Mouse (Mus musculus): ENCODE measurements at regions not wholly inside any gene's neighbourhood (a gene's known extent, or its start where the extent isn't known, plus 50 kb on each side); places are given as distances from the start of the nearest gene placed in this dataset.

- no peak for DNase-seq (ENCODE audit: low read depth, low spot score)
Observed at GRCm38 (mm10) chr11:52541210-52541609, 145.0 kb downstream of the 9530068E07Rik start.

DNA sequence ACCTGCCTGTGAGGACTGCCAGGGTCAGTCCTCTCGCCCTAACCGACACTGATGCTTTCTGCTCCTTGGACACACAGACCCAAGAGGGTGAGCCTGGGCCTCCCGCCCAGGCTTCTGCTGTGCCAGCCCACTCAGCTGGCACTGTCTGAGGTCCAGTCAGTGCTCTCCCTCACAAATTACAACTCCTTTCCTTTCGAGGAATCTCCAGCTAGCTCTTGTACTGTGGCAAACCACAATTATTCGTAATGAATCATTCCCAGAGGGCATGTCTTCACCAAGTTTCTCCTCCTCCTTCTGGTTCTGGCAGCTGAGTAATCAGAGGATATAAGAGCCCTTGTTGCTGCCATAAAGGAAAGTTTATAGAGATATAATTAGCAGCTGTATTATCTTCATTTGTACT lies 155.2 kb downstream of the 9530068E07Rik start:
- DNase-seq (ENCODE audit: low read depth, low spot score), result no peak

- no peak for DNase-seq (ENCODE audit: low read depth, low spot score)
Observed at GRCm38 (mm10) chr11:52552860-52553259, 156.6 kb downstream of the 9530068E07Rik start.

DNA sequence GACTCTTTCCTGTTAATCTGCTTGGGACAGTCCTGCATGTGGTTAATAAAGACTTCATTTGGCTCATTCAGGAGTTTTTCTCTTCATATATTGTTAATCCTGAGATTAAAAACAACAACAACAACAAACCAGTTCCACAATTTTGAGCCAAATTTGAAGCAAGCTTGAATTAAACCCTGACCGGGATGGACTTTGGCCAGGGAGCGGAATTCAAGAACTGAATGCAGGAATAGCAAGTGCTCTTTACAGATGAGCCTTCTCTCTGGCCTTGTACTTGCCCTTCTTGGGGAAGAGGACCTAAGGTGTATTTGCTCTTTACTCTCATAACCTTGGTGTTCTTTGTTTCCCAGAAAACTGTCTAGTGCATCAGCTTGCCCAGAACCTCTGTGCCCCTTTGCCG lies 161.6 kb downstream of the 9530068E07Rik start:
- DNase-seq (ENCODE audit: low read depth, low spot score), result no peak

- DNase-seq (ENCODE audit: low read depth, low spot score), result no peak
Observed at GRCm38 (mm10) chr11:52558782-52559181, 162.6 kb downstream of the 9530068E07Rik start.

DNA sequence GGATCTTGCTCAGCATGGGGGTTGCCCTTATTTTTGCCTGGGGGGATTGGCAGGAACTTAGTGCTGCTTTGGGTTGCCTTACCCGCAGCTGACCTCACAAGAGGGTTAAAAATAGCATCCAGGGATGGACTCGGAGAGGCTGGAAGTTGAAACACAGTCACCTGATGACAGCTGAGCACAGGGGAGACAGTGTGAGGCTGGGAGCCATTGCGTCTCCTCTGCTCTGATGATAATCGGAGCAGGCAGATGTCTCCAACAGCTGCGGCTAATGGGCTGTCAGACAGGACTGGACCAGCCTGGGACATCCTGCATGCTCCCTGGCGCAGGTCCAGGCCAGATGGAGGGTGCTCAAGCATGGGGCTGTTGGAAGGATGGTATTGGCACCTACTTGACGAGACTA lies 165.1 kb downstream of the 9530068E07Rik start:
- no peak for DNase-seq (ENCODE audit: low read depth, low spot score)

GRCm38 (mm10) chr11:52565457-52565856 lies 169.2 kb downstream of the 9530068E07Rik start:
- DNase-seq (ENCODE audit: low read depth, low spot score), result no peak

- no peak for DNase-seq (ENCODE audit: low read depth, low spot score)
Observed at GRCm38 (mm10) chr11:52566026-52566425, 169.8 kb downstream of the 9530068E07Rik start.

GRCm38 (mm10) chr11:52567945-52568687 lies 171.9 kb downstream of the 9530068E07Rik start:
- no peak for DNase-seq (ENCODE audit: low read depth, low spot score)

DNA sequence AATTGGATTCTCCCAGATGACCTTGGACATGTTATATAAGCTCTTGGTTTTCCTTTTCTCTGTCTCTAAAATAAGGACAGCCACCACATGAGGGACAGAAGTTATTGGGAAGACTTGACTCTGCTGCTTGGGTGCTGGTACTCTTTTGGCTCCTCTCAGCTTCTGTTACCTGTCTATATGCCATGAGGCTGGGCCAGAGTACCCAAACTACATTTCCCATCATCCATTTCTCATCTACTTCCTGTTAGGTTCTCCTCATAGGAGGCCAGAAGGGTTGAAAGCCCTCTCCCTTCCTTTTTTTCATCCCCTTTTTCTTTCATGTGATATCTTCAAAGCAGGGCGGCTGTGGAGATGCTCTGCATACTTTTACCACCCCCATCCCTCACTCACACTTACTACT lies 172.6 kb downstream of the 9530068E07Rik start:
- no peak for DNase-seq (ENCODE audit: low read depth, low spot score)

DNA sequence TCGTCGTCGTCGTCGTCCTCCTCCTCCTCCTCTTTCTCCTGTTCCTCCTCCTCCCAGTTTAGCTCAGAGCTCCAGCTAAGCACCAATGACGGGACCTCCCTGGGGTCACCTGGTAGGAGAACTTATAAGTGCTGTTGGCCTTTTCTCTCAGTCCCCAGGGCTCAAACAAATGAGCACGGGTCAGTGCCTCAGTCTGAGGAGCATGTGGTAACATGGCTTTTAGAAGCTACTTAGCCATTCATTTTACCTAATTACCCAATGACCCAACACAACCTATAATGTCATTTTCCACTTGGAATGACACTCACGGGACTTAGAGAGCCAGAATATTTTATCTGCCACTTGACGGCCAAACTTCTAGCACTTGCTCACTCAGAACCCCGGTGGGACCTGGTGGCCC lies 173.5 kb downstream of the 9530068E07Rik start:
- no peak for DNase-seq (ENCODE audit: low read depth, low spot score)

GRCm38 (mm10) chr11:52578471-52578870 lies 182.2 kb downstream of the 9530068E07Rik start:
- no peak for DNase-seq (ENCODE audit: low read depth, low spot score)

GRCm38 (mm10) chr11:52579764-52580377 lies 183.6 kb downstream of the 9530068E07Rik start:
- DNase-seq (ENCODE audit: low read depth, low spot score), result peak; percentile 76

GRCm38 (mm10) chr11:52591596-52592180 lies 172.7 kb upstream of the Fstl4 start:
- DNase-seq (ENCODE audit: low read depth, low spot score), result no peak

- no peak for DNase-seq (ENCODE audit: low read depth, low spot score)
Observed at GRCm38 (mm10) chr11:52594092-52594491, 170.3 kb upstream of the Fstl4 start.

- DNase-seq (ENCODE audit: low read depth, low spot score), result no peak
Observed at GRCm38 (mm10) chr11:52601196-52601595, 163.2 kb upstream of the Fstl4 start.

DNA sequence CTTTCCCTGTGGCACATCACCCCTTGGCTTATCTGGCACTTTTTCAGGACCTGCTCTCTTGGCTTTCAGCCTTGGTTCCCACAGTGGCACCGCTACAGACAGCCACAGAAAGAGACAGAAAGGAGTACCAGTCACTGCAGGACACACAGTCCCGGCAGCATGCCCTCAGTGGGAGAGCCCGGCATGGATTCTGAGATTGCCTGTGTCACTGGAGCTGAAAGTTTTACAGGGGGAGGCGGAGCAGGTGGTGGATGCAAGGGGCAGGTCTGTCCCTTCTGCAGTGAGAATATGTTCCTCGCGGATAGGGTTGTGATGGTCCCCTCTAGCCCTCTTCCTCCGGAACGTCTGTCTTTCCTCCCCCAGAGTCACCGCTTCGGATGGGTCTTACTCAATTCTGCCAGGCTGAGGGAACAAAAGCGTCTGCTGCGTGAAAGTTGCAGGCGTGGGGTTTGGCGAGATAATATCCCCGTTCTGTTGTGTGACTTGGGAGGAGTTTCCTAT lies 162.3 kb upstream of the Fstl4 start:
- DNase-seq (ENCODE audit: low read depth, low spot score), result no peak

GRCm38 (mm10) chr11:52602796-52603195 lies 161.6 kb upstream of the Fstl4 start:
- no peak for DNase-seq (ENCODE audit: low read depth, low spot score)

- peak; percentile 92 for DNase-seq (ENCODE audit: low read depth, low spot score)
Observed at GRCm38 (mm10) chr11:52610681-52611165, 153.7 kb upstream of the Fstl4 start.

GRCm38 (mm10) chr11:52615622-52616021 lies 148.8 kb upstream of the Fstl4 start:
- DNase-seq (ENCODE audit: low read depth, low spot score), result no peak

DNA sequence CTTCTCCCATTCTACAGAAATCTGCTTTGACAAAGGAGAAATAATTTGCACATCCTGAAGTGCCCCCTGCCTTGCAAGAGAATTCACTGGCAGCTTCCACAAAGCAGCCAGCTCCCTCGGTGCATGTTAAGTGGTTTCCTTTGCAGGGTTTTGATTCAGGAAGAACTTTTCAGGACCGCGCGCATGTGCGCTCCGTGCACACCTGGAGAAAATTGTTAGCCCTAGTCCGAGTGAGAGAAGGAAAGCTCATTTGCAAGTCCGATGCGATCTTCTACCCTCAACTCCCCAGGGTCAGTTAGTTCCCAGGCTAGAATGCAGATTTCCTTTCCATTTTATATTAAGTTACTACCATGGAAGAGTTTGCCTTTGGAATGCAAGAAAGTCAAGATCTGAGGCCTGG lies 145.8 kb upstream of the Fstl4 start:
- peak; percentile 63 for DNase-seq (ENCODE audit: low read depth, low spot score)

GRCm38 (mm10) chr11:52622861-52623260 lies 141.6 kb upstream of the Fstl4 start:
- no peak for DNase-seq (ENCODE audit: low read depth, low spot score)

- DNase-seq (ENCODE audit: low read depth, low spot score), result no peak
Observed at GRCm38 (mm10) chr11:52628875-52629274, 135.6 kb upstream of the Fstl4 start.

Data from R1 (cell line).